Mouse (Mus musculus) bone marrow macrophage, adult 2 months (primary cell): Measurements from ENCODE around the gene Glt8d2.

Source experiments
- CTCF ChIP-seq: IDR thresholded peaks from 2 replicates; pipeline ENCODE4 v1.5.1; 2012; ENCODE audit warnings: low read depth, mild to moderate bottlenecking, low read length, moderate library complexity
- POLR2A ChIP-seq: IDR thresholded peaks from 2 replicates; pipeline ENCODE4 v1.6.1; 2012; ENCODE audit warnings: mild to moderate bottlenecking, low read depth, low read length, borderline replicate concordance

DNA sequence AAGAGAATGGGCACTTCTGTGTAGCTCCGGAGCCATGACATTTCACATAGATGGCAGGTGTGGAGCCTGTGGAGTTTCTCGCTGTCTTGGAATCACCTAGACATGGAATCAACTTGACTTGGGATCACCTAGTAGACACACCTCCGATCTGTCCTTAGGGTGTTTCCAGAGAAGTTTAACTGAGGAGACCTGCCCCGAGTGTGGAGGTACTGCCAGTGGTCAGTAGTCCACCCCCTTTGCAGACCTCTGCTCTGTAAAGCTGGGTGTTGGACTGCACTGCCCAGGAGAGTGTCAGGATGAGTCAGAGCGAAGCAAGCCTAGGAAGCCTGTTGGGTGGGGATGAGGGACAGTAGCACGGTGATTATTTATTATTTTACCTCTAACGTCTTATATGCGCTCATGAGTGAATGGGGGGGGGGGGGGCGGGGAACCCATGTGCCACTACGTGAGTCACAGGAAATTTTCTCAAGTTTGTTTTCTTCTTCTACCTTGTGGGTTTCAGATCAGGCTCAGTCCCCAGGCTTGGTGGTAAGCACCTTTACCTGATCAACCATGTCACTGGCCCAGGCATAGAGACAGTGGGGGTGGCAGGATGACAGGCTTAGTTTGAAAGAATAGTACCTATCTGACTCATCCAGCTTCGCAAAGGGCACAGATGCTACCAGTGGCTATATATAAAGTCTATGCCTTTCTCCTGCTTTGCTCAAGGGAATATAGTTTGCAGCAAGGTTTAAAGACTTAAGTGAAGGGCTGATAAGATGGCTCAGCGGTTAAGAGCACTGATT lies 57.8 kb downstream of the Glt8d2 start:
- TF ChIP-seq CTCF (no peak), POLR2A (no peak)
